Mouse (Mus musculus) macrophage (primary cell): ENCODE data around the gene Larp4b. TPM values are rescaled to one million over a fixed set of nuclear protein-coding genes. Genes with fewer than 3 reads are reported as not detected.

Source experiments
- H3K27ac ChIP-seq: fragments of 350-480 bp; formaldehyde crosslinking; 2 replicates; pipeline ENCODE4 v1.9.0; 2021
- H3K36me3 ChIP-seq: fragments of 350-480 bp; formaldehyde crosslinking; 2 replicates; pipeline ENCODE4 v1.9.0; 2021; ENCODE audit errors: inconsistent target
- H3K4me3 ChIP-seq: fragments of 350-480 bp; formaldehyde crosslinking; 2 replicates; pipeline ENCODE4 v1.9.0; 2021; ENCODE audit errors: inconsistent target
- H3K79me2 ChIP-seq: fragments of 350-480 bp; formaldehyde crosslinking; 2 replicates; pipeline ENCODE4 v1.9.0; 2021; ENCODE audit errors: inconsistent target
- WGBS: methylation state at CpG from one replicate; pipeline ENCODE4 v1.1.7; 2026; ENCODE audit warnings: inconsistent platforms; ENCODE audit not compliant: missing documents; 5-methylcytosine and 5-hydroxymethylcytosine counted together
- polyA plus RNA-seq: library from polyadenylated mRNA; stranded (reverse); fragments of 250-400 nt; gene quantifications from 3 replicates; pipeline ENCODE4 v1.2.4, GENCODE M21; 2018; ENCODE audit warnings: inconsistent platforms

Larp4b gene
- polyA plus RNA-seq, 1 experiment from 2014 or later: 33.1 TPM

DNA sequence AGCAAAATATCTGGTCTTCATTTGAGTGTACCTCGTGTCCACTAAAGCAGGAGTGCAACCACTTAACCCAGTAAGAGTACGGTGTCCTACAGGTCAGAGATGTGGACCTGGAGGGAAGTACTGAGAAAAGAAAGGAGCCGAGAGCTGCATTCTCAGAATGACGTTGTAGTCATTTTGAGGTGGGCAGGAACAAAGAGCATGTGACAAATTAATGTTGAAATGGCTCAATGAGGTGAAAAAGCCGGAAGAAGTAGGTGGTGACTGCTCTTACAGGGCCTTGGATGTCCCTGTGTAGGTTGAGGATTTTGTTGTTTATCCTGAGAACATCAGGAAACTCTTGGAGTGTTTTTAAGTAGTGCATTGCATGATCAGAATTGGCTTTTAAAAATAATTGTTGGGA, 5.6 kb downstream of the Larp4b start:
- Histone ChIP-seq H3K36me3 (no peaks in the 10 kb centered on the region), H3K79me2 (peaks cover 100% of the 10 kb centered on the region), H3K4me3 (no peak overlapping the region), H3K27ac (no peak overlapping the region)
- 70% methylated on average over 5 of the region's 5 CpGs for WGBS

DNA sequence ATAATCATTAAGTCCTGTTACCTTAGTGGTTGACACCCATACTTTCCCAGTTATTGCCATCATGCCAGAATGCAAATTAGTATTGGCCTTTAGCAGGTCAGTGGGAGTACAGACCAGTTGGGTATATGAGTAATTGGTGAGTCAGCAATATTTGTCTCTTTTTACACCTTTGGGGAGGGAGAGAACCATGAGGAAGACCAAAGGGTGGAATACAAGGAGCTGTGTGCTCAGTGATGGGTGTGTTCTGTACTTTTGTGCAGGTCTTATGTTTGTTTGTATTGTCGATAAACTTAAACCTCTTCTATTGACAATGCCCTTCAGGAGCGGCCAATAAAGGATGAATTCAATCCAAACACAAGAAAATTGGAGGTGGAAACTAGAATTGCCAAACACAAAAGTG, 6.8 kb downstream of the Larp4b start:
- Histone ChIP-seq H3K79me2 (peaks cover 100% of the 10 kb centered on the region), H3K4me3 (no peak overlapping the region), H3K27ac (no peak overlapping the region), H3K36me3 (no peaks in the 10 kb centered on the region)
- WGBS: 90% methylated on average over 2 of the region's 2 CpGs

GRCm38 (mm10) chr13:9106246-9106645, 12.6 kb downstream of the Larp4b start:
- no peak overlapping the region for H3K4me3 ChIP-seq
- peaks cover 99% of the 10 kb centered on the region for H3K79me2 ChIP-seq
- 83% methylated on average over 5 of the region's 5 CpGs for WGBS
- no peak overlapping the region for H3K27ac ChIP-seq
- no peaks in the 10 kb centered on the region for H3K36me3 ChIP-seq

- no peaks in the 10 kb centered on the region for H3K36me3 ChIP-seq
- H3K79me2 ChIP-seq: peaks cover 99% of the 10 kb centered on the region
- no peak overlapping the region for H3K4me3 ChIP-seq
- WGBS: no CpG with 5 or more reads among the region's 2 CpGs
- H3K27ac ChIP-seq: peak overlapping the region; percentile 21; the same call in 1 of the 2 replicates
These were observed 13.5 kb downstream of the Larp4b start for GRCm38 (mm10) chr13:9106992-9107858.

- WGBS: 75% methylated on average over 2 of the region's 3 CpGs
- Histone ChIP-seq H3K4me3 (no peak overlapping the region), H3K36me3 (no peaks in the 10 kb centered on the region), H3K27ac (no peak overlapping the region), H3K79me2 (peaks cover 100% of the 10 kb centered on the region)
These were observed 20.1 kb downstream of the Larp4b start for GRCm38 (mm10) chr13:9113735-9114134.

DNA sequence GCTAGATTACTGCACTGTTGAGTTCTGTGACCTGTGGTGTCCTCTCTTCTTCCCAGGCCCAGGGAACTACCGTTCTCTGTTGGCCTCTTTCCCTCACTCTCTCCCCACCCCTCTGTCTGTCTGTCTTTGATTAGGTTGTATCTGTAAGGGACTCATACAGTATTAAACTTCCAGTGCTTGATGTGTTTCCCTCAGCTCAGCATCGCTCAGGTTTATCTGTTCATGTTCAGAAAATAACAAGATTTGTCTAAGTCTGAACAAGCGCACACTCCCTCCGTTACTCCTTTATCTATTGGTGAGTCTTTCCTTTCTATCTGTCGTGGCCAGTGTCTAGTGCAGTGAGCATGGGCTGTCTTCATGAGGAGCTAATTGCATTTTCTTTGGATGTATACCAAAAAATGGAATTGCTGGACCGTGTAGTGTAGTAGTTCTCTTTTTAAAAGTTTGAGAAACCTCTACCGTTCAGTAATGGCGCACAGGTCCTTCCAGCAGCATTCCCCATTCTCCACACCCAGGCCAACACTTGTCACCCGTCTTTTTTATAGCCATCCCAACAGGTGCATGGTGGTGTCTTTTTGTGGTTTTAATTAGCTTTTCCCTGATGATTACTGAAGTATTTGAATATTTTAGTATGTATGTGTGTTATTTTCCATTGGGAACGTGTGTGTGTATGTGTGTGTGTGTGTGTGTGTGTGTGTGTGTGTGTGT, 27.3 kb downstream of the Larp4b start:
- Histone ChIP-seq H3K27ac (no peak overlapping the region), H3K36me3 (peaks cover 18% of the 10 kb centered on the region), H3K79me2 (peaks cover 90% of the 10 kb centered on the region), H3K4me3 (no peak overlapping the region)
- WGBS: 91% methylated on average over 9 of the region's 10 CpGs

GRCm38 (mm10) chr13:9122045-9122444, 28.4 kb downstream of the Larp4b start:
- peaks cover 18% of the 10 kb centered on the region for H3K36me3 ChIP-seq
- peaks cover 90% of the 10 kb centered on the region for H3K79me2 ChIP-seq
- H3K4me3 ChIP-seq: no peak overlapping the region
- no peak overlapping the region for H3K27ac ChIP-seq
- WGBS: 90% methylated on average over 4 of the region's 4 CpGs

- peak overlapping the region; percentile 49 for H3K27ac ChIP-seq
- peaks cover 82% of the 10 kb centered on the region for H3K79me2 ChIP-seq
- H3K4me3 ChIP-seq: no peak overlapping the region
- 4% methylated on average over 7 of the region's 7 CpGs for WGBS
- peaks cover 18% of the 10 kb centered on the region for H3K36me3 ChIP-seq
These were observed 31.5 kb downstream of the Larp4b start for GRCm38 (mm10) chr13:9125193-9125592.

GRCm38 (mm10) chr13:9127715-9128114, 34.0 kb downstream of the Larp4b start:
- no peak overlapping the region for H3K27ac ChIP-seq
- WGBS: 93% methylated on average over 4 of the region's 4 CpGs
- peaks cover 82% of the 10 kb centered on the region for H3K79me2 ChIP-seq
- no peak overlapping the region for H3K4me3 ChIP-seq
- H3K36me3 ChIP-seq: peaks cover 21% of the 10 kb centered on the region

GRCm38 (mm10) chr13:9128707-9129314, 35.1 kb downstream of the Larp4b start:
- H3K4me3 ChIP-seq: no peak overlapping the region
- H3K79me2 ChIP-seq: peaks cover 82% of the 10 kb centered on the region
- peak overlapping the region; percentile 17 for H3K27ac ChIP-seq
- 73% methylated on average over 6 of the region's 6 CpGs for WGBS
- H3K36me3 ChIP-seq: peaks cover 12% of the 10 kb centered on the region

- no peak overlapping the region for H3K4me3 ChIP-seq
- H3K27ac ChIP-seq: no peak overlapping the region
- peaks cover 22% of the 10 kb centered on the region for H3K36me3 ChIP-seq
- WGBS: 92% methylated on average over 2 of the region's 2 CpGs
- H3K79me2 ChIP-seq: peaks cover 84% of the 10 kb centered on the region
These were observed 40.7 kb downstream of the Larp4b start for GRCm38 (mm10) chr13:9134421-9134820.

DNA sequence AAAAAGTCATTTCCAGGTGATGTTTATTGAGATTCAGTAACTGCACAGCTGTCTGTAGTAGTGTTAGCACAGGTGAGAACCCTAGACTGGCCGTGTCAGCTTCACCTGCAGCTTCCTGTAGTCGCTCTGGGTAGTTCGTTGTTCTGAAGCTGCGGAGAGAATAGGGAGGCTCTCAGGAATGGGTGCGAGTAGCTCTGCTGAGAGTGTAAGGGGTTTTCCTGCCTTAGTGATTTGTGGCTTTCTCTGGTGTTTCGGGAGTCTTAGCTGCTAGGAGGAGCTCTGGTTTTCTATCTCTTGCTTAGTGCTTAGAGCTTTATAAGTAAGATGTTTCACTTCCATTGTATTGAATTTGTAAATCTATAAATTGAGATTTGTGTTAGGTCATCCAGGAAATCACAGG, 42.4 kb downstream of the Larp4b start:
- no peak overlapping the region for H3K27ac ChIP-seq
- H3K36me3 ChIP-seq: peaks cover 20% of the 10 kb centered on the region

GRCm38 (mm10) chr13:9136733-9137132, 43.1 kb downstream of the Larp4b start:
- H3K36me3 ChIP-seq: peaks cover 24% of the 10 kb centered on the region
- H3K27ac ChIP-seq: no peak overlapping the region
- 92% methylated on average over 4 of the region's 4 CpGs for WGBS
- H3K79me2 ChIP-seq: peaks cover 80% of the 10 kb centered on the region
- no peak overlapping the region for H3K4me3 ChIP-seq

More for the DNA sequence above, 42.4 kb downstream of the Larp4b start:
- Histone ChIP-seq H3K79me2 (peaks cover 80% of the 10 kb centered on the region), H3K4me3 (no peak overlapping the region)
- 97% methylated on average over 6 of the region's 6 CpGs for WGBS

DNA sequence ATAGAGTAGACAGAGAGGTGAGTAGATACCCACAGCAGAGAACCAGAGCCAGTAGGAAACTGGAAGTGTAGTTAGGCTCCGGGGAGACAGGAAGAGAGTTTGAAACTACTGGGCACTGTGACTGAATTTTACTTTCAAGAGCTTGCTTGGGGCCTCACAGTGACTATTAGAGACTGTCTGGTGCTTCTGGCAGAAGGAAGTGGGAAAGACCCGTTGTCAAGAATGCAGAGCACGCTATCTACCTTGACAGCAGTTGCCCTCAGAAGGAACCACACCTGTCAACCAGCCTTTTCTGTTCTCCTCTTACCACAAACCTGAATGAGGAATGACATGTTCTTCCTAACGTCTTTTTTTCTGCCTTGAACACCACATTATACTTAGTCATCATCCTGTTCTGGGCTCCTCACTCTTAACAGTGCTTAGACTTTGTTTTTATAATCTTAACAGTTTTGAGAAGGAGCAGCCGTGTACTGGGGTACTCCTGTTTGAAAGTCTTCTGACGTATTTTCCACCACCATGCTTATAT, 45.8 kb downstream of the Larp4b start:
- Histone ChIP-seq H3K36me3 (peaks cover 39% of the 10 kb centered on the region), H3K27ac (peak overlapping the region; percentile 34)
- 23% methylated on average over 6 of the region's 6 CpGs for WGBS

More for the DNA sequence above, 45.8 kb downstream of the Larp4b start:
- peaks cover 80% of the 10 kb centered on the region for H3K79me2 ChIP-seq
- H3K4me3 ChIP-seq: no peak overlapping the region
